Mouse (Mus musculus) lung, embryonic 16.5 days (tissue): ENCODE data around the gene Slc35d2. TPM values are rescaled to one million over a fixed set of nuclear protein-coding genes. Genes with fewer than 3 reads are reported as not detected.

Source experiments
- ATAC-seq: fragments of 200-750 bp; cut with Nextera tagmentation; 2 replicates; pipeline ENCODE4 v1.8.0; 2017; ENCODE audit warnings: low read depth, mild to moderate bottlenecking, moderate library complexity
- H3K27ac ChIP-seq: fragments of 300-500 bp; sonication (generic); 2 replicates; pipeline ENCODE4 v1.5.1; 2014; ENCODE audit warnings: mild to moderate bottlenecking, control low read depth, low read length
- H3K27me3 ChIP-seq: fragments of 300-500 bp; sonication (generic); 2 replicates; pipeline ENCODE4 v1.6.1; 2014; ENCODE audit warnings: low read depth, low read length, mixed read lengths; ENCODE audit not compliant: control insufficient read depth, insufficient read depth
- H3K36me3 ChIP-seq: fragments of 300-500 bp; sonication (generic); 2 replicates; pipeline ENCODE4 v1.6.1; 2014; ENCODE audit warnings: low read length; ENCODE audit not compliant: control insufficient read depth, insufficient read depth
- H3K4me1 ChIP-seq: fragments of 300-500 bp; sonication (generic); replicated peaks from 2 replicates; pipeline ENCODE4 v1.6.1; 2014; ENCODE audit warnings: low read length, mixed read lengths; ENCODE audit not compliant: control insufficient read depth, insufficient read depth
- H3K4me2 ChIP-seq: fragments of 300-500 bp; sonication (generic); 2 replicates; pipeline ENCODE4 v1.6.1; 2014; ENCODE audit warnings: low read depth, low read length, control low read depth
- H3K4me3 ChIP-seq: fragments of 300-500 bp; sonication (generic); 2 replicates; pipeline ENCODE4 v1.5.1; 2014; ENCODE audit warnings: mild to moderate bottlenecking, low read length, control low read depth
- H3K9ac ChIP-seq: fragments of 300-500 bp; sonication (generic); 2 replicates; pipeline ENCODE4 v1.6.1; 2014; ENCODE audit warnings: low read length, control low read depth
- H3K9me3 ChIP-seq: fragments of 300-500 bp; sonication (generic); 2 replicates; pipeline ENCODE4 v1.6.1; 2016; ENCODE audit warnings: low read length; ENCODE audit not compliant: control insufficient read depth
- WGBS: fragments of 180-500 bp; shearing (Covaris S2); extraction: QIAGEN DNeasy Blood & Tissue Kit; methylation state at CpG from one replicate; pipeline ENCODE4 v1.1.7; 2014; 5-methylcytosine and 5-hydroxymethylcytosine counted together
- polyA plus RNA-seq: library from polyadenylated mRNA; unstranded; fragments of >200 nt; fragmentation: Nextera tagmentation; extraction: Ambion mirVana; gene quantifications from 2 replicates; pipeline ENCODE4 v1.2.1, GENCODE M21; 2015

Gene Slc35d2
- polyA plus RNA-seq: 5.1 and 6.9 TPM in 2 replicates

DNA sequence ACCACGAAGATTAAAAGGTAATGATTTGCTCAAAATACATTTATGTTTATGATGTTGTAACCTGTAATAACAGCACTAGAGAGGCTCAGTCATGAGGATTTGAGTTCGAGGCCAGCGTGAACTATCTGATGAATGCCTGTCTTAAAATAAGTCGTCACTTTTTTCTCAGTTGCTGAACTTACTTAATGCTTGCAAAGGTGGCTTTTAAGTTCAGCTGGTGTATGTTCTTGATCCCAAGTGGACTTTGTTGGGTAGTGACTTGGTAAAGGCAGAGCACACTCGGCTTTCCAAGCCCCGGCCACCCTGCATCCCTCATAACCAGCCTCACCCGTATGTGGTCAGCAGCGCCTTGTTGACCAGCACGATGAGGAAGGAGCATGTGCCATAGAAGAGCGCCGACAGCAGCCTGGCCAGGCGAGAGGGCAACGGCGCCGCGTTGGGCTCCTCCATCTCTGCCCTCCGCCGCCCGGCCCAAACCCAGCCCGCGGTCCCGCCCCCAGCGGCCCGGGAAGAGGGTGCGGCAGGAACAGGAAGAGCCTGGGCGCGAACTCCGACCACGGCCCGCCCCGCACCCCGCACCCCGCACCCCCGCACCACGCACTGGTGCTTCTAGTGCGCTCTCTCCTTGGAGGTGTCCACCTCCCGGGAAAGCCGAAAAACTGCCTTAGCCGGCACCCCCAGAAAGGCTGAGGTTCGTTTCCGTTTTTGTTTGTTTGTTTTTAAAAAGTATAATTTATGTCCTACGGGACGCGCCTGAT, at the start of gene Slc35d2:
Slc35d2 (minus strand) TSS at position 511 of the 758 bp plus-strand sequence.
- Histone ChIP-seq H3K9me3 (no peaks in the 10 kb centered on the region), H3K4me3 (peak within 1 kb of the TSS; percentile 76), H3K36me3 (no peaks in the 10 kb centered on the region), H3K4me1 (peaks cover 9% of the 10 kb centered on the region), H3K27ac (peak within 1 kb of the TSS; percentile 73), H3K4me2 (peak within 1 kb of the TSS; percentile 85), H3K27me3 (no peaks in the 10 kb centered on the region), H3K9ac (peak within 1 kb of the TSS; percentile 84)
- 8% methylated on average over 39 of the region's 44 CpGs for WGBS
- ATAC-seq: peak; percentile 94

DNA sequence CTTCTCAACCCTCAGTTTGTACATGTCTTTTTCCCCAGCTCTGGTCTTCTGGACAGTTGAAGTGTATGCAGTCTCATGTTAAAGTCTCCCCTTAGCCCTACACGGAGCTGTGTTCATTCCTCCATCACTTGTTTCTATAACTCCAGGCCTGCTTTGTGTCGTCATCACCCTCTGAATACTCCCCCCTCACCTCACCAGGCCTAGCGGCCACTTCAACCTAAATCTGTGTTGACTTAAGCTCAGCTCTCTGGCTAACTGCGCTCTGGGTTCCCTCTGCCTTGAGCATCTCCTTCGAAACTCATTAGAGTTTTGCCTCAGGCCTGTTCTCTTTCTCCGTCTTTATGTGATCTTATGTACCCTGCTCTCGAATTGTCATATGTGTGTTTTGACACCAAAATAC, 48.8 kb upstream of the Slc35d2 start:
- 50% methylated on average over 7 of the region's 7 CpGs for WGBS
- no peaks in the 10 kb centered on the region for H3K9me3 ChIP-seq
- H3K27me3 ChIP-seq: no peaks in the 10 kb centered on the region
- ATAC-seq: peak; percentile 66; the same call in 1 of the 2 replicates
- no peak overlapping the region for H3K4me2 ChIP-seq
- H3K36me3 ChIP-seq: peaks cover 4% of the 10 kb centered on the region
- H3K9ac ChIP-seq: no peak overlapping the region
- no peak overlapping the region for H3K27ac ChIP-seq
- no peak overlapping the region for H3K4me3 ChIP-seq
- no peaks in the 10 kb centered on the region for H3K4me1 ChIP-seq

GRCm38 (mm10) chr13:64169746-64170145, 40.6 kb upstream of the Slc35d2 start:
- Histone ChIP-seq H3K36me3 (peaks cover 46% of the 10 kb centered on the region), H3K4me2 (no peak overlapping the region)
- 98% methylated on average over 25 of the region's 25 CpGs for WGBS

DNA sequence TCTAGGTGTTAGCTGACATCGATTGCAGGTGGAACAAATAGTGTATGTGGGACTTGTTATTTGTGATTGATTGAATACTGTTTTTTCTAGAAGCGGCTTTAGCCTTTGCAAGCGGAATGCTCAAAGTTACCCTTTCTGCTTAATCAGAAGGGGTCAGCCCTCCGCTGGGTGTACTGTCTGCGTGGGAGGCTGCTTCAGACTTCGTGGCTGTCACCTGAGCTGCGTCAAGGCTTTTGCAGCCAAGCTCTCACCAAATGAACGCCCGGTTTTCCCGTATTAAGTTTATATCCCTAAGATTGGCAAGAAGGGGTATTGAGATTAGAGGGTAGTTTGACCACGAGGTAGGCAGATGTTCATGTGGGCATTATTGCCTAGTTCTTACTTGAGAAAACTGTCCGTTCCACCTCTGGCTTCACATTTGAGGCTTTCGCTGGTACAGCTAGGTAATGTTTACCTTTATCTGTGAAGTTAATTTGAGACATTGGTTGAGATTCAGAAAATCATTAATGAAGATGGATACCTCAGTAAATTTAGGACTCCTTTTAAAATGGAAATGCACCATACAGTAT, 34.1 kb upstream of the Slc35d2 start:
- Histone ChIP-seq H3K4me1 (peaks cover 12% of the 10 kb centered on the region), H3K36me3 (peaks cover 7% of the 10 kb centered on the region; the same call in 1 of the 2 replicates), H3K4me3 (peak overlapping the region; percentile 73), H3K9me3 (peaks cover 11% of the 10 kb centered on the region), H3K9ac (peak overlapping the region; percentile 88), H3K27me3 (no peaks in the 10 kb centered on the region; the same call in 1 of the 2 replicates), H3K27ac (no peak overlapping the region), H3K4me2 (peak overlapping the region; percentile 98)
- WGBS: 34% methylated on average over 13 of the region's 13 CpGs
- ATAC-seq: no peak

More at GRCm38 (mm10) chr13:64169746-64170145, 40.6 kb upstream of the Slc35d2 start:
- no peak overlapping the region for H3K9ac ChIP-seq
- no peaks in the 10 kb centered on the region for H3K4me1 ChIP-seq
- no peak for ATAC-seq
- H3K4me3 ChIP-seq: no peak overlapping the region
- H3K27ac ChIP-seq: no peak overlapping the region
- H3K9me3 ChIP-seq: peaks cover 43% of the 10 kb centered on the region
- H3K27me3 ChIP-seq: no peaks in the 10 kb centered on the region

GRCm38 (mm10) chr13:64162626-64163025, 33.5 kb upstream of the Slc35d2 start:
- Histone ChIP-seq H3K9ac (peak overlapping the region; percentile 88), H3K27ac (no peak overlapping the region), H3K36me3 (peaks cover 5% of the 10 kb centered on the region; the same call in 1 of the 2 replicates), H3K4me3 (peak overlapping the region; percentile 73), H3K4me1 (peaks cover 12% of the 10 kb centered on the region), H3K9me3 (peaks cover 10% of the 10 kb centered on the region), H3K27me3 (no peaks in the 10 kb centered on the region; the same call in 1 of the 2 replicates), H3K4me2 (peak overlapping the region; percentile 98)
- ATAC-seq: no peak; the same call in 1 of the 2 replicates
- 5% methylated on average over 14 of the region's 14 CpGs for WGBS

DNA sequence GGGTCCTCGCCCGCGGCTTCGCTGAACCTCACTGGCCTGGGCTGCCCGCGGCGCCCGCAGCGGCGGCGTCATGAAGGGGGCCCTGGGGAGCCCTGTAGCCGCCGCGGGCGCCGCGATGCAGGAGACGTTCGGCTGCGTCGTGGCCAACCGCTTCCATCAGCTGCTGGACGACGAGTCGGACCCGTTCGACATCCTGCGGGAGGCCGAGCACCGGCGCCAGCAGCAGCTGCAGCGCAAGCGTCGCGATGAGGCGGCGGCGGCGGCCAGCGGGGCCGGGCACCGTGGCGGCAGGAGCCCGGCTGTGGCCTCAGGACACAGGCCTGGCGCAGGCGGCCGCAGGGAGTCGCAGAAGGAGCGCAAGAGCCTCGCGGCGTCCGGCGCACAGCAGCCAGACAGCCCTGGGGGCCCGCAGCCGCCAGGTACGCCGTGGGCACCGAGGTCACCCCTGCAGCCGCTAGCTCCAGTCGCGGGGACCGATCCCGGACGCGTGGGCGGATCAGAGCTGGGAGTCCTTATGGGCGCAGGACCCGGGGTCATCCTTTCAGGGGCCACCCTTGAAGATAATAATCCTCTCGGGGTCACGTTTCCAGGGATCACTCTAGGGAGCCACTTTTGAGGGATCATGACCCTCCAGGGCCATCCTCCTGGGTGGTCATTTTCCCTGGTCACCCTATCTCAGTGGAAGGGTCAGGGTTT, 32.9 kb upstream of the Slc35d2 start:
- Histone ChIP-seq H3K36me3 (peaks cover 3% of the 10 kb centered on the region; the same call in 1 of the 2 replicates), H3K9me3 (peaks cover 6% of the 10 kb centered on the region; the same call in 1 of the 2 replicates), H3K27me3 (no peaks in the 10 kb centered on the region; the same call in 1 of the 2 replicates), H3K4me2 (peak overlapping the region; percentile 98), H3K27ac (peak overlapping the region; percentile 71), H3K4me1 (peaks cover 12% of the 10 kb centered on the region), H3K4me3 (peak overlapping the region; percentile 73), H3K9ac (peak overlapping the region; percentile 88)
- WGBS: under 1% methylated on average over 65 of the region's 71 CpGs
- peak; percentile 60 for ATAC-seq

DNA sequence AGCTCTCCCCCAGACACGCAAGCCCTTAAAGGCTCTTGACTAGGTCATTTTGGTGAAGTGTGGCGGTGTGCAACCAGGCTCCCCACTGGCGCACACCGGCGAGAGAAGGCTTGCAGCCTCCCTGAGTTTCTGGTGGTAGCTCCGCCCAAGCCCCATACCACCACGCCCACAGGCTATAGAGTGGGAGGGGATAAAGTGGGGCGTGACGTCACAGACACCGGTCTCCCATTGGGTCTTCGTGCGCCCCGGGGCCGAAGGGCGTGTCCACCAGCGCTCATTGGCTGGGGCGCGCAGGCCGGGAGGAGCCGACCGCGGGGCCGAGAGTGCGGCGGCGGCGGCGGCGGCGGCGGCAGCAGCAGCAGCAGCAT, 32.4 kb upstream of the Slc35d2 start, which contains the start of gene Habp4:
Habp4 (plus strand) TSS at position 277 of the 368 bp plus-strand sequence.
- peaks cover 6% of the 10 kb centered on the region; the same call in 1 of the 2 replicates for H3K9me3 ChIP-seq
- WGBS: under 1% methylated on average over 29 of the region's 31 CpGs
- peak; percentile 100 for ATAC-seq
- peak within 1 kb of the TSS; percentile 71 for H3K27ac ChIP-seq
- H3K27me3 ChIP-seq: no peaks in the 10 kb centered on the region; the same call in 1 of the 2 replicates
- H3K9ac ChIP-seq: peak within 1 kb of the TSS; percentile 88
- H3K4me1 ChIP-seq: peaks cover 12% of the 10 kb centered on the region
- peak within 1 kb of the TSS; percentile 73 for H3K4me3 ChIP-seq
- H3K4me2 ChIP-seq: peak within 1 kb of the TSS; percentile 98
- peaks cover 3% of the 10 kb centered on the region; the same call in 1 of the 2 replicates for H3K36me3 ChIP-seq

DNA sequence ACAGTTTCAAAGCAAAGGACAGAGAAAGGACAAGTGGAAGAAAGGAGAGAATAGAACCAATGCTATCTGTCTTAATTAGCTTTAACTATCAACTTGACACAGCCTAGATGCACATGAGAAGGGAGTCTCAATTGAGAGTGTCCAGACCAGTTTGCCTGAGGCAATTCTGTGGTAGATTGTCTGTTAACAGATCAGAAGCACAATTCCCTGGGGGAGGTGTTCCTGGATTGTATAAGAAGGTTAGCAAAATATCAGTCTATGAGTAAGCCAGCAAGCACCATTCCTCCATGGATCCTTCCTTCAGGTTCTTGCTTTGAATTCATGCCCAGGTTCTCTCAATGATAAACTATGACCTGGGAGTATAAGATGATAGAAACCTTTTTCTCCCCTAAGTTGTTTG, 27.8 kb upstream of the Slc35d2 start:
- peaks cover 7% of the 10 kb centered on the region for H3K4me1 ChIP-seq
- ATAC-seq: no peak
- H3K4me3 ChIP-seq: no peak overlapping the region
- H3K27me3 ChIP-seq: no peaks in the 10 kb centered on the region; the same call in 1 of the 2 replicates
- no peaks in the 10 kb centered on the region for H3K9me3 ChIP-seq
- H3K27ac ChIP-seq: no peak overlapping the region
- H3K36me3 ChIP-seq: no peaks in the 10 kb centered on the region
- H3K9ac ChIP-seq: no peak overlapping the region
- H3K4me2 ChIP-seq: no peak overlapping the region

DNA sequence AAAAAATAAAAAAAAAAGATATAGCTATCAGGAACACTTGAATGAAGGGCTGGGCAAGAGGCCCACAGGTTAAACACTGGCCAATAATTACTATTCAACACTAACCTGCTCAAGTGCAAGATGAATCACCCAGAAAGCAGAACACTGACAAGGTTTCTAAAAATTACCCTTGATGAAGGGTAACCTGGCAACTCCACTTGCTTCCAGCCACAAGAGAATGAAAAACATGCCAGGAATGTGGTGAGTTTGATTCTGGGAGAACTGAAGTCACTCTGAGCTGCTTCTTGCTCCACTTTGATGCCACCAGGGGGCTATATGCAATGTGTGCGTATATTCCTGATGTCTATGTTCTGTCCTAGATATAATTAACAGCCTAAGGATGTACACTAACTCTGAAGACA, 26.0 kb upstream of the Slc35d2 start:
- 16% methylated on average over 1 of the region's 1 CpGs for WGBS
- no peak for ATAC-seq

More for the DNA sequence above, 26.0 kb upstream of the Slc35d2 start:
- Histone ChIP-seq H3K9me3 (no peaks in the 10 kb centered on the region), H3K4me3 (no peak overlapping the region), H3K36me3 (no peaks in the 10 kb centered on the region), H3K9ac (no peak overlapping the region), H3K4me2 (no peak overlapping the region), H3K27ac (peak overlapping the region; percentile 84), H3K27me3 (no peaks in the 10 kb centered on the region), H3K4me1 (peaks cover 19% of the 10 kb centered on the region)
